Mouse (Mus musculus) urinary bladder, adult 2 months (tissue): ENCODE data around the gene Tbc1d10b. TPM values are rescaled to one million over a fixed set of nuclear protein-coding genes. Genes with fewer than 3 reads are reported as not detected.

Experiments
- DNase-seq: peaks from one replicate; pipeline ENCODE4 v3.0.0; 2022; ENCODE audit warnings: low spot score
- polyA plus RNA-seq: library from polyadenylated mRNA; depleted of rRNA; stranded (reverse); fragments of >200 nt; gene quantifications from 2 replicates; pipeline ENCODE4 v1.2.3, GENCODE M21; 2012; rRNA removed

Gene Tbc1d10b
- polyA plus RNA-seq, 1 experiment: 23.0 TPM

DNA sequence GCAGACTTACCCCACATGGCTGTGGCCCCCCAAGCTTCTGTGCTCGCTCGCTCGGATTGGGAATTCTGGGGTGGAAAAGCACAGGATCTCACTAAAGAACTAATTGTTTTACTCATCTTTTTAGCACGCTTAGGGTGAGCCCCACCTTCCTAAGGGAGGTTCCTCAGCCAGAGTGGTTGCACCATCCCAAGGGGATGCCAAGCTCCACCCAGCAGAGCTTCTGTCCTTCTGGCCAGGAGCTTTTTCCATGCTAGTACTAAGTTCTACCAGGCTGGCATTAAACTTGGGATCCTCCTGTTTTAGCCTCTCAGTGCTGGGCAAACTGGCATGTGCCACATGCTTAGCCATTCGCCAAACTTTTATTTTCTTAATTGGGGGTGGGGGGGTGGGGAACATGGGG, 45.7 kb downstream of the Tbc1d10b start:
- DNase-seq: no peak

DNA sequence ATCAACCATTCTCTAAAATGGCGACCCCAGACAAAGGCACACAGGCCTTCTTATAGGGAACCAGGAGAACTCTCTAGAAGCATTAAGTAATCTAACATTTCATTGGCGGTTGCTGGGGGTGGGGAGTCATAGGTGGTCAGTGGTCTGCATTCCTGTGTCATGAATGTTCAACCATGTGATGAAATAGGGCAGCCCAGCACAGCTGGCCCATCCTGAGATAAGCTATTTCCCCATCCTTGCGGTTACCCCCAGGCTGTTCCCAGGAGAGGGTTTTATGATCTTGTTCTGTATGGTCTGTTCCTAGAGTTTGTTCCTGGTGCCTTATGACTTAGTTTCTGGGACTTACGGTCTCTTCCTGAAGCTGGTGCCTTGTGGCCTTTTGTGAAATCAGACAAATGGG, 50.7 kb downstream of the Tbc1d10b start:
- DNase-seq: no peak

DNA sequence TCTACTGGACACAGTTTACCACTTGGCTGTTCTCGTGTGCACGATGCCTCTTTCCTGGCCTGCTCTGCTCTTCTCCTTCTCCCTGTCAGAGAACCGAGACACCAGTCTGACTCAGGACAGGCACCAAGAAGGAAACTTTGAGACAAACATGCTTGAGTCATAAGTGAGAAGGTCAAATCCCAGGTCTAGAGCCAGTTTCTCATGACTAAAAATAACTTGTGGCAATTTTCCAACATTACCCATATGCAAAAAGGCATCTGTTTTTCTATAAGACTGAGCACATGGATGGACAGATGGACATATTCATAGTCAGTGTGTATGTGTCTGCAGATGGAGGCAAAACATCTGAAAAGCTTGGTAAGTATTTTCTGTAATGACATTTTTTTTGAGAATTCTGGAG, 54.8 kb downstream of the Tbc1d10b start:
- DNase-seq: no peak

DNA sequence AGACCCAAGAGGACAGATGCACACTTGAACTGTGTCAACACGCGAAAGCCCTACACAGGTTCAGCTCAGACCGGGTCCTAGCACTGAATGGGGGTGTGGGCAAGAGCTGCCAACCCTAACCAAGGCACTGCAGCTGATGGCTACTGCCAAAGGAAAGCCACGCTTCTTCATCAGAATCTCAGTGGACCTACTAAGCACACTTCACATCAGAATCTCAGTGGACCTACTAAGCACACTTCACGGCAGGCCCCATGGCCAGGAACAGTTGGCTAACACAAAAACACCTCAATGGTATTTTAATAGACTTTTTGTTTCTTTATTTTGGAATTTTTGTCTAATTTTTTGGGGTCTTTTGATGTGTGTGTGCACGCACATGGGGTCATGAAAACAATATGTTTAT, 55.8 kb downstream of the Tbc1d10b start:
- DNase-seq: no peak

DNA sequence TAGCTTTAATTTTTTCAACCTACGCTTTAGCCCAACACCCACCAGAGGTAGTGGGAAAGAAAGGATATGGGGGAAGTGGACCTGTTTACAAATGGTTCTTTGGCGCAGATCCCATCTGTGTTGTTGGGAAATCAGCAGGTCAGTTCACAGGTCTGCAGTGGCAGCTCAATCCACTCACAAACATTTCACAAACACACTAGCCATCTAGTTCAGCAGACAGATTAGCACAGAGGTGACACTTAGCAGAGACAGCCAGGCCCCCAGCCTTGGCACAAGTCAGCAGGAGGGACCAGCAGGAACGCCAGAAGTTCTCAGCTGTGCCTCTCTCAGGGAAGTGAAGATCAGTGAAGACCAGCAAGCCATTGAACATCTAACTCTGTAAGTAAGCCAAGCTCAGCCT, 60.4 kb downstream of the Tbc1d10b start:
- DNase-seq: no peak

Other genes with a start within 250 kb of the Tbc1d10b start
- 118 and 119 TPM in 2 replicates for gene Cdipt, start 232.6 kb downstream of the Tbc1d10b start, polyA plus RNA-seq
- 2.2 and 2.7 TPM in 2 replicates for gene Cdiptos, start 232.4 kb downstream of the Tbc1d10b start, polyA plus RNA-seq
- 46.2 and 52.7 TPM in 2 replicates for gene Mvp, start 193.8 kb downstream of the Tbc1d10b start, polyA plus RNA-seq
- 2.8 and 3.2 TPM in 2 replicates for gene Pagr1b, start 192.0 kb downstream of the Tbc1d10b start, polyA plus RNA-seq
- 16.4 and 18.2 TPM in 2 replicates for gene Pagr1a, start 191.1 kb downstream of the Tbc1d10b start, polyA plus RNA-seq
- gene Gm42742, start 187.4 kb downstream of the Tbc1d10b start, polyA plus RNA-seq: 66.3 and 76.5 TPM in 2 replicates
- 9.7 and 10.2 TPM in 2 replicates for gene Prrt2, start 187.3 kb downstream of the Tbc1d10b start, polyA plus RNA-seq
- gene Maz, start 181.4 kb downstream of the Tbc1d10b start, polyA plus RNA-seq: 72.0 and 72.5 TPM in 2 replicates
- 2.3 and 2.7 TPM in 2 replicates for gene Kif22, start 166.0 kb downstream of the Tbc1d10b start, polyA plus RNA-seq
- gene Zg16, start 121.1 kb downstream of the Tbc1d10b start, polyA plus RNA-seq: 0.15 and 0.34 TPM in 2 replicates
- gene AI467606, start 117.1 kb downstream of the Tbc1d10b start, polyA plus RNA-seq: 4.4 and 6.0 TPM in 2 replicates
- 0.80 and 0.81 TPM in 2 replicates for gene Qprt, start 86.2 kb downstream of the Tbc1d10b start, polyA plus RNA-seq
- 1.2 and 1.9 TPM in 2 replicates for gene Spn, start 70.6 kb downstream of the Tbc1d10b start, polyA plus RNA-seq
- gene Cd2bp2, start 12.4 kb downstream of the Tbc1d10b start, polyA plus RNA-seq: 66.2 and 68.8 TPM in 2 replicates
- 1.2 and 2.1 TPM in 2 replicates for gene Mylpf, start 422 bp upstream of the Tbc1d10b start, polyA plus RNA-seq
- gene Zfp553, start 24.6 kb upstream of the Tbc1d10b start, polyA plus RNA-seq: 10.0 and 10.5 TPM in 2 replicates
- gene Sept1, start 24.7 kb upstream of the Tbc1d10b start, polyA plus RNA-seq: 19.4 and 22.0 TPM in 2 replicates
- gene Zfp771, start 35.8 kb upstream of the Tbc1d10b start, polyA plus RNA-seq: 49.8 and 54.0 TPM in 2 replicates
- 19.2 and 24.9 TPM in 2 replicates for gene Dctpp1, start 52.2 kb upstream of the Tbc1d10b start, polyA plus RNA-seq
- gene Sephs2, start 65.6 kb upstream of the Tbc1d10b start, polyA plus RNA-seq: 19.8 and 21.1 TPM in 2 replicates
- 3.4 and 3.5 TPM in 2 replicates for gene Itgal, start 87.8 kb upstream of the Tbc1d10b start, polyA plus RNA-seq
- gene Zfp768, start 137.1 kb upstream of the Tbc1d10b start, polyA plus RNA-seq: 16.9 and 19.8 TPM in 2 replicates
- gene Zfp747, start 167.6 kb upstream of the Tbc1d10b start, polyA plus RNA-seq: 7.5 and 9.0 TPM in 2 replicates
- 3.7 and 3.9 TPM in 2 replicates for gene 9130019O22Rik, start 178.7 kb upstream of the Tbc1d10b start, polyA plus RNA-seq
- 6.2 and 6.8 TPM in 2 replicates for gene E430018J23Rik, start 185.2 kb upstream of the Tbc1d10b start, polyA plus RNA-seq
- 7.8 and 9.7 TPM in 2 replicates for gene Zfp764, start 198.4 kb upstream of the Tbc1d10b start, polyA plus RNA-seq
- gene Zfp688, start 213.6 kb upstream of the Tbc1d10b start, polyA plus RNA-seq: 19.5 and 20.2 TPM in 2 replicates
- 3.1 and 3.7 TPM in 2 replicates for gene Zfp689, start 240.7 kb upstream of the Tbc1d10b start, polyA plus RNA-seq